Mouse (Mus musculus) kidney, postnatal 14 days (tissue): Measurements from ENCODE around the gene Olfr616.
"Not testable (repeated sequence)": the region's sequence is repeated elsewhere in the genome, so short reads cannot be mapped to it uniquely, and the experiment has no call there.

ENCODE experiments used
- DNase-seq: peaks from one replicate; pipeline ENCODE4 v3.0.0; 2022; ENCODE audit warnings: mixed read lengths

Gene Olfr616

DNA sequence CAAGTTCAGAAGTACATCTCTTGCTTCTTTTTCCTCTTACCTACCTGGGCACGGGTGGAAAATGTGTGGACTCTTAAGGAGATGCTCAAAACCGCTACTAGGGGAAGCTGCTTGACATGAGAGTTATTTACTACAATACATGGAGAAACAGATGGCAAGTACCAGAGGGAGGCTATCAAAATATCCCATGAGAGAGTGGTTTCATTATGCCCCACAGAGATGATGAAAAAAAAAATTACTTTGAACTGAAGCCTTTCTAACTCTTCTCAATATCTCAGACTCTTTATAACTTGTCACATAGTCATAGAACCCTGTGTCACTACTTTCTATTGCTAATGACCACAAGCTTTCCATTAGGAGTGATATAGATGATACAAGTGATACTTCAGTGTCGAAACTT is at the start of gene Olfr616:
Olfr616 (minus strand) TSS at position 101 of the 400 bp plus-strand sequence.
- DNase-seq = no peak

GRCm38 (mm10) chr7:103612434-103612833 is 43.5 kb upstream of the Olfr616 start, which contains the start of gene Olfr620:
Olfr620 (minus strand) TSS chr7:103612534.
- no peak for DNase-seq

DNA sequence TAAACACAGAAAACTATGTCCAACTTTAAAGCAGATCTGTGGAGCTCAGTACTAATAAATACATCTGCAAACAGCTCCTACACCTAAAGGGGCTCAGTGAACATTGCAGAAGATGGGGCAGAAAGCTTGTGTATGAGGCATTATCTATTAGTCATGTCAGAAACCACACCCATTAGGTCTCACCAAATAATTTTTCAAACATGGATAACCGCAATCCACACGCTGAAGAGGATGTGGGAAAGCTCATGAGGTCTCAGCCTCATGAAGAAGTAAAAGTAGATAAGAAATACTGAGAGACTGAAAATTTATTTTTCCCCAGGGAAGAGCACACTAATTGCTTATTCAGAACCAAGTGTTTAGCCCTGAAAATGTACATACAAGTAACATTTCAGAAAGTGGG is 38.5 kb upstream of the Olfr616 start:
- no peak for DNase-seq

DNA sequence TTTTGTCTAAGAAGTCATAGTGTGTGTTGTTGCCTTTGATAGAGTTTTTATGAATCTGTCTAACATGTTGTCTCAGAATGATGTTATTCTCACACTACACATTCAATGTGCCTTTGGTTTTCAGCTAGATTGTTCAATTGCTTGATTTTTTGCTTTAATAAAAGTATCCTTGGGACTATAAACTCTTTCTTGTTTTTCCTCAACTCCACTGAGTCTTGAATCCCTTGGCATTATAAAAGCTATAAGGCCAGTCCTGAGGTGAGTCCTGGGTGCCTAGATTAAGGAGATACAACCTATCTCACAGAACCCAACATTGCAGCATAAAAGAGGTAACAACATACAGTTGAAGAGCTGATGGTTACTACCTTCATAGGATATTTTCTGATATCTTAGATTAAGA is 31.3 kb upstream of the Olfr616 start, which contains the start of gene Olfr619:
Olfr619 (plus strand) TSS at position 301 of the 400 bp plus-strand sequence.
- DNase-seq = no peak

- DNase-seq = no peak
Observed at GRCm38 (mm10) chr7:103589803-103590202, 20.9 kb upstream of the Olfr616 start, which contains the start of gene Olfr618. Olfr618 (plus strand) TSS chr7:103590103.

DNA sequence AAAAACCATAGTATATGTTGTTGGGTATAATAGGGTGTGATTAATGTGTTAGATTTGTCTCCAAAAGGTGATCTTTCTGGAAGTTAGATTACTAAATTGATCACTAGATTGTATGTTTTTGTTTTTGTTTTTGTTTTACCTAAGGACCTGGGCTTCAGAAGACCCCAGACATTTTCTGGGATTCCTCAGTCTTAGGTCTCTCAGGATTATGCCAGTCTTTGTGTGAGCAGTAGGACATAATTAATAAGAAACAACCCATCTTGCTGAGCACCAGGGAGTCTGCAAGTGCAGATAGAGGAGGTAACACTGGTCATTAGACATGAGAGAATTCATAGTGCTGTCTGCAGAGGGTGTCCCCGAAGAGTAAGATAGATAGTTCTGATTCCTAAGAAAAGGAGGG is 3.8 kb upstream of the Olfr616 start, which contains the start of gene Olfr617:
Olfr617 (plus strand) TSS at position 301 of the 400 bp plus-strand sequence.
- no peak for DNase-seq

GRCm38 (mm10) chr7:103555779-103556178 is 13.2 kb downstream of the Olfr616 start, which contains the start of gene Olfr615:
Olfr615 (plus strand) TSS chr7:103556079.
- DNase-seq = no peak

DNA sequence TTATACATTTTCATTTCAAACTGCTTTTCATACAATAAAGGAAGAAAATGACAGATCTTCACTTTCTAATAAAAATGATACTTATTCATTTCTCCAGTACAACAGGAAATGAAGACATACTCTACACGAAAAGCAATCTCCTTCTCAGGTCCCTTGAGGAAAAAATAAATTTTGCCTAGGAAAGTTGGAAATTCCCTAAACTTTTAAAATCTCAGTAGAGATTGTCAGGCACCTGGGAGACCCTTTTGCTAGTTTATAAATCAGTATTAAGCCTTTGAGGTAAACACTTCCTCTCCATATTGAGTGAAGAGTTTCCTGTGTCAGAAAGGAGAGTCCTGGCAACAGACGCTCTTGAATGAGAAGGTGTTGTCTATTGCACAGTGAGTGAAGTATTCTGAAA is 21.2 kb downstream of the Olfr616 start, which contains the start of gene Olfr613:
Olfr613 (plus strand) TSS at position 301 of the 400 bp plus-strand sequence.
- DNase-seq = no peak

DNA sequence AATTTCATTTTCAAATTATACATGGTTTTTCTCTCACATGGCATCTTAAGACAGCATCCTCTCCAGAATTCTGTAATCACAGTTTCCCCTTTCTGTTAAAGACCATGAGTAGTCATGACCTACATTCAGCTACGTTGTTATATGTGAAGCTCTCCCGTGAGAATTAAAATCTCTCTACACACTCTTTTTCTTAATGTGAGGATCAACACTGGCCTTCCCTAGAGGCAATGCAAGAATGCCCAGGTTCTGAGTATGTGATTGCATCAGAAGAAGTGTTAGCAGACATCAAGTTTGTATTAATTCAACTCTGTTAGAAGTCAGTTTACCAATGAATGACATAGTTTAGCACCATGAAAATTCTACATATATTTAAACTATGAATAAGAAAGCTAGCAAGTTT is 26.3 kb downstream of the Olfr616 start, which contains the start of gene Olfr612:
Olfr612 (minus strand) TSS at position 101 of the 400 bp plus-strand sequence.
- DNase-seq = not testable (repeated sequence)

- DNase-seq = not testable (repeated sequence)
Observed at GRCm38 (mm10) chr7:103520746-103521145, 48.2 kb downstream of the Olfr616 start, which contains the start of gene Olfr611. Olfr611 (minus strand) TSS chr7:103520846.
